Mouse (Mus musculus) hindlimb bud, embryonic 11.5 days (tissue): ENCODE measurements at regions not wholly inside any gene's neighbourhood (a gene's known extent, or its start where the extent isn't known, plus 50 kb on each side); places are given as distances from the start of the nearest gene placed in this dataset.
"Not testable (repeated sequence)": the region's sequence is repeated elsewhere in the genome, so short reads cannot be mapped to it uniquely, and the experiment has no call there.

Source experiments
- DNase-seq: peaks from one replicate; pipeline ENCODE4 v3.0.0-alpha.2; 2012; ENCODE audit warnings: low read depth, low spot score; ENCODE audit errors: extremely low spot score

DNA sequence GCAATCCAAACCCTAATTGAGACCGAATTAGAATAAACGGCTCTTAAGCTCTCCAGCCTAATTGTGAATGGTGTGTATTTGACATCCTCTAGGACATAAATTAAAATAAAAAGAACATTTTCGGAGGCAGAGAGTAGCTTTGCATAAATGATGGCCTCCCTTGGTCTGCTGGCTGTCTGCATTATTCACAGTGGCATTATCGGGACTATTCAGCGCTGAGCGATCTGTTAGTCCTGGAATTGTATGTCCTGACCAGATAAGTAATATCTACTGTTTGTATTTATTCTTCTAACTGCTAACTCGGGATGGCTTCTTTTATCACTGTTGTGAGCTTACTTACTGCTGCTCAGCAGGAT is 299.6 kb downstream of the Chl1 start:
- no peak for DNase-seq

GRCm38 (mm10) chr6:103810342-103811001 is 300.1 kb downstream of the Chl1 start:
- no peak for DNase-seq

- DNase-seq: not testable (repeated sequence)
Measured at GRCm38 (mm10) chr6:103816396-103816795, 306.0 kb downstream of the Chl1 start.

DNA sequence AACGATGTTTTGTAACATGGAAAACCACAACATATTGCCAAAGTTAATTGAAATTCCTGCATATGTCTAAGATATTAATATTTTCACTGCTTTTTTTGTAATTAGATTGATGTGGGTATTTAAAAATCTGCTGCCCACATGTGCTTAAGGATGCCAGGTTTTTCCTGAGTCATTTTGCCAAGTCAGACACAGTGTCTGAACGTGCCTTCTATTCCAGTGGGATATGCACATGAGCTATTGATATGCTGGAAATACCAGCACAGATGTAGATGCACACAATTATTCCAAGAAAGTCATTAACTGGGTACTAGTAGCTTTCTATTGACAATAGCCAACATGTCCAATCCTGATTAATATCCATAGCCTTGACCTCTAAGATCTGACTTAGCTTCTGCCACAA is 315.7 kb downstream of the Chl1 start:
- DNase-seq: no peak

- no peak for DNase-seq
Measured at GRCm38 (mm10) chr6:103827623-103828022, 317.2 kb downstream of the Chl1 start.

- no peak for DNase-seq
Measured at GRCm38 (mm10) chr6:103828866-103829265, 318.5 kb downstream of the Chl1 start.

DNA sequence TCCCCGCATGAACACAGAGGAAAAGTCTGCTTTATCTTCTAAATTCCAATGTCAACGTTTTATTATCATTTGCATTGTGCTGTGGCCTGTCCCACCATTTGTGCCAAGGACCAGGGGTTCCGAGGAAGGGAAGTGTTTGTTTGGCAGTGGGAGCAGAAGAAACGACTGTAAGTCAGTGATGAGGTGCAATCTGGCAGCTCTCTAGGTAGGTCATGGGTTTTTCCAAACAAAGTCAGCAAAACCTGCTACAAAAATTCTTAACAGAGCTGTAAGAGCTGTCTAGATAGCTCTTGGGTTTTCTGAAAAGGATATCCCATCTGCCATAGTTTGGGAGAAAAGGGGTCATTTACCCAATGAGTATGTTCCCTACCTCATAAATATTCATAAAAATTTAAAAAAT is 321.9 kb downstream of the Chl1 start:
- DNase-seq: no peak

DNA sequence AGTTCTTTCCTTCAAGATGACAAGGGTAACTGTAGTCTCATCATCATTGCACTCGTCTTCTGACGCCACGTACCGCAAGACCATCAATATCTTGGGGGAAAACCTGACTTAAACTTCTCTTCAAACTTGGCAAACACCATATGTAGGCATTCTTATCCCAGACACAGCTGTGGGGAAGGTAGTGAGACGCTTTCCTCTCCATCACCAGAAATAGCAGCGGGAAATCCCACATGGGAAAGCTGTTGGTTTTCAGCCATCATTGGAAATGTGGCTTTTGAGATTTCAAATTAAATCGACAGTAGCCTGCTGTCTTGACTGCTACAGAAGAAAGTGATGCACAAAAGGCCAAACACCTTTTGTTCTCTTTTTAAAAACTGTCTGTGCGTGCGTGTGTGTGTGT is 322.4 kb downstream of the Chl1 start:
- DNase-seq: no peak

DNA sequence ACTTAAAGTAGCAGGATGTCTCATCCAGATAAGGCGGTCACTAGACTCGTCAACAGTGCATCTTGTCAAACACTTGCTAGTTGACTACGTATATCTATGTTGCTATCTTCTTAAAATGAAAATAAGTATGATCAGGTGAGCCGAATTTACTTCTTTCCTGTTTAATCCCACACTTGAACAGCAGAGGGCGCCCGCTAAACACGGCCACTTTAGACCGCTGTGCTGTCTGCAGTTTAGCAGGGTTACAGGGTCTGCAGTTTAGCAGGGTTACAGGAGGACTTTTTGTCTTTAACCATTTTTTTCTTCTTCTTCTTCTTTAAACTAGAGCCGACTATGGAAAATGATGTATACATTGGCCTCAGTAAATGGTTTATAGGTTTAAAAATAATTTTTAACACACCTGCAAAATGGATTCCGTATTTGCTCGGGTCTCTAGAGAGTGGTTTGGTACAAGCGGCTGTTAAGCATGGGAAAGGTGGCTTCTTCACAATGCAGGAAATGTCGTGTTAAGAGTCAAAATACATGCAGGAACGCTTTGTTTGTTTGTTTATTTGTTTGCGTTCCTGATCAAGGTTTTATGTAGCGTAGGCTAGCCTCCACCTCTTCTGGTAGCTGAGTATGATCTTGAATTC is 323.2 kb downstream of the Chl1 start:
- DNase-seq: no peak

DNA sequence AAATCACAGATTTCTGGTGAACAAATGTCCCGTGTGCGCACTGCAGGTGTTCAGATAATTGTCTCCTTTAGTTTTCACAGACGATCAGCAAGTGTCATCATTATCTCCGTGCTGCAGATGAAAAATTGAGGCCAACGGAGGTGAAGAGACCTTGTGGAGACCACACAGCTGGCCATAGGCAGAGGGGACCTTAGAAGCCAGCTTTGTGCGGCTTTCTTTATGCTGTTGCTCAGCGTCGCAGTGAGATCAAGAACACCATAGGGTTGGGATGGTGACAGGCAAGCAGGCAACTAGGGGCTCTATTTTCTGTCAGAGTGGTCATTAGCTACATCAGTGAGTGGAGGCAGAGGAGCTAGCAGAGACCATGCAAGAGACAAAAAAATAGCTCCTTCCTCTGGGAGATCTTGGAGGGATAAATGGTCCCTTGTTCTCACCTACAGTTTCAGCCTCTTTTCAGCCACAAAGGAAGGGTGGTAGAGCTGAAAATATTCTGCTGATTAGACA is 324.4 kb downstream of the Chl1 start:
- DNase-seq: no peak

DNA sequence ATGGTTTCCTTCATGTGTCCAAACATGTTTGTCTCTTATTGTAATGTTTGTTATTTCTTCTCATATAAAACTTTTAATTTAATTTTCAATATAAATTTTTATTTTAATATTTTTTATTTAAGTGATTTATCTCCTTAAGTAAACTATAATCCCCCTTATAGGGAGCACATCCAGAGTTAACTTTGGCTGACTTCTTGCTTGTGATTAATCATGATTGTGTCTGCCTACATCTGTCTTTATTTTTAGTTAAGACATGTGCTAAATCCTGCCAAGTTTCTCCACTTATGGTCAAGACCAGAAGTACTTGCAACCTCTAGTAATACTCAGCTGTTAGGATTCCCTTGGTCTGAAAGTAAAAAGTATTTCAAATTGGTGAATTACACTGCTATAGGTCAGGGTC is 349.4 kb downstream of the Chl1 start:
- DNase-seq: no peak

DNA sequence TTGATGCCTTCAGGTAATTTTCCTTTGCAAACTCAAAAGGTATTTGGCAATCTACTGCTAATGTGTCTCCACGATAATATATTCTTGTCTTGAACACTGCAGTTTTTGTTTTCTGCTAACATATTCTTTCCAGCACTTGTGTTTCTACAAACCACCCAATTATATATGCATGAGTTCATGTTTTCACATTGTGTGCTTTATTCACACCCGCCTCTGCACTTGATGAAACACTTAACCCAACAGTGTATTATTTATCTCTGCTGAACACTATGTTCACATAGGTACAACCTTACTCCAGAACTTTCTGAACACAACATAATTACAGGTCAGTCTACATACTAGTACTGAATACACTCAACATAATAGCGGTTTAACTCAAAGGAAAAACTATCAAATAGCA is 383.1 kb downstream of the Chl1 start:
- DNase-seq: no peak

GRCm38 (mm10) chr6:103924504-103924903 is 414.1 kb downstream of the Chl1 start:
- no peak for DNase-seq

GRCm38 (mm10) chr6:103927094-103927493 is 416.7 kb downstream of the Chl1 start:
- DNase-seq: no peak

- no peak for DNase-seq
Measured at GRCm38 (mm10) chr6:103940345-103940744, 430.0 kb downstream of the Chl1 start.

DNA sequence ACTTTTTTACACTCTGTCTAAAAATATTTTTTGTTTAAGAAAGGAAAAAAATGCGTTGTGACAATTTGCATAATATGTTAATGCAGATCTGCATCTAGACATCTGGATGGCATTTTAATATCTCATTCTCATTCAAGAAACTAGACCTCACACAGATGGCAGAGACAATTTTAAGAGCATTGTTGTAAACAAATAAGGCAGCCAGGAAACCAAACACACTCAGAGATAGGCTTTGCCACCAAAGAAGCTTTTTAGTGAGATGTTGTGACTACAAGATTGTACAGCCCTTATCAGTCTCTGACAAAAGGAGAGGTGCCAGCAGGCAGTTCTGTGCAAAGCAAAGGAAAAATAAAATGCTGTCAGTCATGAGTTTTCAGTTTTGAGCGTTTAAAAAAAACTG is 434.0 kb downstream of the Chl1 start:
- no peak for DNase-seq

DNA sequence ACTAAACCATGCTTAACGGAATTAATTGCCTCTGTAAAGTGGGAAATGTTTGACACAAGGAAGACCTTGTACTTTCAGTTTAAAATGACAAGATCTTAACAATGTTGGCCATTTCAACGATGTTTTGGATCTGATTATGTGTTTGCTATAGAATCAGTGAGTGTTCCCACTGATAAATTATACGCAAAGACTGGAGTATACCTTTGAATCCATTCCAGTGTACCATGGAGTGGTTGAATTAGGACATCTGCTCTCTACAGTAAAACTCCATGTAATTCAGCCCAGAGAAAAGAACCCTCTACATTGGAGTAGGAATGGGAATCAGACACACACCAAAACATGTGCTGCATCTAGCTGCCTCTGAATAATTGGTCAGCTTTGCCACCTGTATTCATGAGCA is 437.1 kb downstream of the Chl1 start:
- DNase-seq: no peak

- DNase-seq: no peak
Measured at GRCm38 (mm10) chr6:103953134-103953771, 442.9 kb downstream of the Chl1 start.

DNA sequence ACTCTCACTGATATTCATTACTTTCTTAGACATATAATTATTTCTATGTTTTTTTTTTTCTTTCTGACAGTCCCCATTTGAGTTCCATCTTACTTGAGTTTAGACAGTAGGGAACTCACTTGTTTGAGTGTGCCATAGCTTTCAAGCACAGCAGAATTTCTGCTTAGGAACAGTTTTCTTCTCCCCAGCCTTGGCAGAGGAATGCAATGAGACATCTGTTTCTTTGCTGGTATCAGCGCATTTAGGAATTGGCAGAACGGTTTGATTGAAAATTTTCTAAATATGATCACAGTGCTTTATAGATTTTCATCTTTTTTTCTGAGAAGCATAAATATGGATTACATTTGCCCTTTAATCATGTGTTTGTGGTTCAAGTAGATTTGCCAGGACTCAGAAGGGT is 448.6 kb downstream of the Chl1 start:
- no peak for DNase-seq

DNA sequence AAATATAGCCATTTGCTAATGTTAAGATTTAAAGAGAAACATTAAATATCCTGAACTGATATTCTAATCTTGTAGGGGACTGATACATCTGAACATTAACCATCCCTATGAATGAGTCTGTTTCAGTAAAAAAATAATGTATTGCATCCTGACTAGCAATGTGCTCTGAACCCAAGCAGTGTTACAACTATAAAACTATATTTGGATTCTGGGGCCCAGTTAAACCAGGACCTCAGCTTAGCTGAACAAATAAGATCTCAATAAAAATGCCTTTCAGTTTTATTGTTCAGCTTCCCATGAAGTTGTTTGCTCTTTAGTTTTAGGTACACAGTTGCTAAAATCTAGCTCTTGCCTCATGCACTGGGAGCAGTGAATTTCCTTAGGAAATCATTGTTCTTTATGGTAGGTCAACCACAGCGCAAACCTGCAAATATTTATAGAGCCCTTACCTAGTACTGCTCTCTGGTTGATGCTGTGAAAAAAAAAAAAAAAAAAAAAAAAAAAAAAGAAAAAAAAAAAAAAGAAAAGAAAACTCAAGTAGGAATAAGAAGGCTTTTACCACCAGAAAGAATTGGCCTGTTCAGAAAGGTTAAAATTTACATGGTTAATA is 457.5 kb downstream of the Chl1 start:
- DNase-seq: no peak

DNA sequence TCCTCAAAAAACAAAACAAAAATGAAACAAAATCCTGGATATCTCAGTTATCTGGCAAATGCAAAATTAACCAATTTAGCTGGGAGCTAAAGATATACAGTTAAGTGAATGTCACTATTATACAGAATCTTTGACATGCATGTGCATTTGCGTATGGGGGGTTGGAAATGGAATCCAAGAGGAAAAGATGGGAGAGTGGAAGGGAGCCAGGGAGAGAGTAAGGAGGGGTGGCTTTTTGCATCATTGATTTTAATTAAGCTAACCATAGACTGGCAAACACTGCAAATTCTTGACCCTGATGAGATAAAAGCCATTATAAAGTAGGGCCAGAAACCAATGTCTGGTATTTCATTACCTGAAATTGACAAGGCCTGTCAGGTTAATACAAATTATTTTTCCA is 488.8 kb downstream of the Chl1 start:
- DNase-seq: no peak
